Mouse (Mus musculus) yolk sac, embryonic 10.5 days (tissue): ENCODE results near the gene Cmtm6.

Experiments
- DNase-seq: peaks from one replicate; pipeline ENCODE4 v3.0.0-alpha.2; 2017; ENCODE audit warnings: low spot score

Gene Cmtm6

GRCm38 (mm10) chr9:114729911-114730805, 758 bp upstream of the Cmtm6 start:
- DNase-seq, result no peak

- peak; percentile 53 for DNase-seq
Measured at GRCm38 (mm10) chr9:114731871-114732682, 1.2 kb downstream of the Cmtm6 start.

GRCm38 (mm10) chr9:114733238-114733637, 2.3 kb downstream of the Cmtm6 start:
- DNase-seq, result no peak

- DNase-seq, result no peak
Measured at GRCm38 (mm10) chr9:114736442-114736841, 5.5 kb downstream of the Cmtm6 start.

- DNase-seq, result no peak
Measured at GRCm38 (mm10) chr9:114740336-114740735, 9.4 kb downstream of the Cmtm6 start.

GRCm38 (mm10) chr9:114742731-114743130, 11.8 kb downstream of the Cmtm6 start:
- DNase-seq, result no peak

GRCm38 (mm10) chr9:114745163-114745562, 14.2 kb downstream of the Cmtm6 start:
- no peak for DNase-seq

- no peak for DNase-seq
Measured at GRCm38 (mm10) chr9:114745654-114746053, 14.7 kb downstream of the Cmtm6 start.

- DNase-seq, result no peak
Measured at GRCm38 (mm10) chr9:114747012-114747411, 16.1 kb downstream of the Cmtm6 start.

GRCm38 (mm10) chr9:114747466-114747865, 16.6 kb downstream of the Cmtm6 start:
- no peak for DNase-seq

GRCm38 (mm10) chr9:114751582-114751981, 20.7 kb downstream of the Cmtm6 start:
- DNase-seq, result no peak

GRCm38 (mm10) chr9:114752311-114752710, 21.4 kb downstream of the Cmtm6 start:
- DNase-seq, result no peak

- peak; percentile 90 for DNase-seq
Measured at GRCm38 (mm10) chr9:114752863-114753484, 22.1 kb downstream of the Cmtm6 start.

GRCm38 (mm10) chr9:114758272-114758671, 27.4 kb downstream of the Cmtm6 start:
- no peak for DNase-seq

- no peak for DNase-seq
Measured at GRCm38 (mm10) chr9:114758801-114759200, 27.9 kb downstream of the Cmtm6 start.

- no peak for DNase-seq
Measured at GRCm38 (mm10) chr9:114759886-114760285, 29.0 kb downstream of the Cmtm6 start.

GRCm38 (mm10) chr9:114760353-114760752, 29.4 kb downstream of the Cmtm6 start:
- DNase-seq, result no peak

GRCm38 (mm10) chr9:114761848-114762247, 30.9 kb downstream of the Cmtm6 start:
- DNase-seq, result no peak

GRCm38 (mm10) chr9:114763341-114763740, 32.4 kb downstream of the Cmtm6 start:
- DNase-seq, result peak; percentile 24

- DNase-seq, result no peak
Measured at GRCm38 (mm10) chr9:114767030-114767429, 36.1 kb downstream of the Cmtm6 start.

GRCm38 (mm10) chr9:114767507-114767906, 36.6 kb downstream of the Cmtm6 start:
- DNase-seq, result no peak

GRCm38 (mm10) chr9:114768066-114768465, 37.1 kb downstream of the Cmtm6 start:
- DNase-seq, result no peak
